In the genomic region with DNA sequence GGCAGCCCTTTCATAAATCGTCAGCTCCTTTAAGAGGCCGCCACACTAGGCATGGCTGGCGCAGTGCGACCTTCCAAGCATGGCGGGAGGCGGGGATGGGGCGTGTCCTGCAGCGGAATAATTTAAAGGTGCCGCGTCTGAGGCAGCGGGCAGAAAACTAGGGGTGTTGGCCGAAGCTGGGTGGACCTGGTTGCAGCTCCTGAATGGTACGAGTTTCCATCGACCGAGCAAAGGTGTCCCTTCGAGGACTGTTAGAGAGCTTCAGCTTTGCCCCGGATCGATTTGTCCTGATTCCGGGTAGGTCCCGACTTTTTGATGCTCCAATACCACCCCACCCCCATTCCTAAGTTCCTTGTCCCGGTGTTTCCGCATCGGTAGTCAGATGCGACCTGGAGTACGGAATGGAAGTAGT, we compare ENCODE assay signal across 8 mouse cellular contexts. TPM values are rescaled to one million over a fixed set of nuclear protein-coding genes. Genes with fewer than 3 reads are reported as not detected.
A peak's percentile ranks its signal among the peaks of the same experiment; 100 is the strongest.
DNase-seq lines count a peak whose midpoint lies in the region; ATAC-seq lines count a peak whose summit lies in the region.

A gene (plus strand): TSS at position 125 of the 412 bp plus-strand sequence.

- peak; percentile 87 to 88 for DNase-seq in adrenal gland, adult 18-20 months (ENCODE audit: low spot score in 2 of 2)
- peak; percentile 93 for DNase-seq in embryo, embryonic 11 days
- DNase-seq in gastrocnemius, postnatal 14 days: peak; percentile 89
- DNase-seq in induced T-regulatory cell, adult 2 months (ENCODE audit: low read depth): peak; percentile 87
- DNase-seq in left cerebral cortex, adult 8-10 months (ENCODE audit: low spot score in 2 of 2): peak; percentile 77 to 87
- DNase-seq in right cerebral cortex, adult 2 months (ENCODE audit: low spot score in 2 of 2): peak; percentile 89 to 92
- peak; percentile 62 for DNase-seq in urinary bladder, postnatal 10 days (ENCODE audit: low spot score)

- intact Hi-C loops in gastrocnemius, postnatal 14 days (cut with DNase I; ENCODE audit: low total_unique reads): no loop called here

- peak; percentile 77 for ATAC-seq in megakaryocyte, adult 5-6 weeks (ENCODE audit: poor library complexity, severe bottlenecking)

RNA-seq across cellular contexts. Expression of the gene that starts here (rescaled TPM):
- 10 to 100 TPM; 37.4 to 40.7 TPM for total RNA-seq in adrenal gland, adult 18-20 months (2021)
- 10 to 100 TPM in 1 of 2 experiments, 1 to 10 TPM in 1; 7.9 to 11.1 TPM for total RNA-seq in gastrocnemius, postnatal 14 days (2021)
- total RNA-seq in left cerebral cortex, adult 8-10 months (2022): 10 to 100 TPM; 62.6 to 70.7 (median 67.0) TPM
- 9.5 and 13.9 TPM in 2 replicates for total RNA-seq in megakaryocyte, adult 5-6 weeks (2015)
- total RNA-seq in megakaryocyte, adult 5-6 weeks (2017): 9.2 and 15.6 TPM in 2 replicates

Comparison
In these comparisons a context has a peak if more than half of its experiments do, and no peak if none do; other contexts are left out.
1. Peak in every context shown above with its lines: DNase-seq and ATAC-seq.